Mouse (Mus musculus) cerebellum, adult 2 months (tissue): ENCODE results near the gene Pdgfra.

Source experiments
- CTCF ChIP-seq: fragments of 200-500 bp; IDR thresholded peaks from 2 replicates; pipeline ENCODE4 v1.5.1; 2011; ENCODE audit warnings: low read depth, mild to moderate bottlenecking, control low read depth, low read length, moderate library complexity, borderline replicate concordance; ENCODE audit not compliant: insufficient read depth
- POLR2A ChIP-seq: fragments of 200-500 bp; IDR thresholded peaks from 2 replicates; pipeline ENCODE4 v1.6.1; 2011; ENCODE audit warnings: low read length, control low read depth, borderline replicate concordance; ENCODE audit not compliant: insufficient read depth

GRCm38 (mm10) chr5:75155281-75155680, 3.2 kb downstream of the Pdgfra start:
- TF ChIP-seq CTCF (no peak), POLR2A (no peak)
